13 mouse cellular contexts compared by ENCODE assay signal in genomic region chr15:25764653-25765352, GRCm38 (mm10).
DNase-seq lines count a peak whose midpoint lies in the region; ATAC-seq and TF ChIP-seq lines count a peak whose summit lies in the region.
"Had no signal": no experiment of that assay in that cellular context is flagged by ENCODE, and none has a peak within 500 bp of the region (broad histone marks: within the 10 kb centered on the region; RNA-seq: fewer than 3 reads in every experiment).

No protein-coding gene starts in this region.

- H3K9me3 ChIP-seq in hindbrain, embryonic 12.5 days (replicated peaks): no peaks in the 10 kb centered on the region
- no peaks in the 10 kb centered on the region for H3K9me3 ChIP-seq in hindbrain, embryonic 14.5 days (ENCODE audit: control insufficient read depth, low read length)
- no peaks in the 10 kb centered on the region for H3K9me3 ChIP-seq in ES-E14 (ENCODE audit: control insufficient read depth, insufficient read depth, low read depth, low read length)
- no peaks in the 10 kb centered on the region for H3K9me3 ChIP-seq in forebrain, embryonic 13.5 days (replicated peaks)
- no peaks in the 10 kb centered on the region for H3K9me3 ChIP-seq in midbrain, embryonic 10.5 days (replicated peaks)

- no peak overlapping the region for H3K4me3 ChIP-seq in hindbrain, embryonic 12.5 days
- H3K4me3 ChIP-seq in hindbrain, embryonic 14.5 days (replicated peaks; ENCODE audit: low read length): no peak overlapping the region
- H3K4me3 ChIP-seq in ES-E14 (ENCODE audit: insufficient read depth in 1 of 2, low read depth in 1 of 2, low read length in 2 of 2, poor library complexity in 1 of 2, severe bottlenecking in 1 of 2): peak overlapping the region; percentile 7 to 41; a peak in 2 of 4 replicates
- H3K4me3 ChIP-seq in forebrain, embryonic 13.5 days: no peak overlapping the region
- no peak overlapping the region for H3K4me3 ChIP-seq in midbrain, embryonic 10.5 days

- H3K4me2 ChIP-seq in hindbrain, embryonic 12.5 days (replicated peaks): no peak overlapping the region
- no peak overlapping the region for H3K4me2 ChIP-seq in hindbrain, embryonic 14.5 days (replicated peaks)
- H3K4me2 ChIP-seq in forebrain, embryonic 13.5 days: peak overlapping the region; percentile 62

- WGBS in hindbrain, embryonic 12.5 days: 74% methylated on average over 13 of the region's 13 CpGs
- WGBS in hindbrain, embryonic 14.5 days: 60% methylated on average over 13 of the region's 13 CpGs
- 52% methylated on average over 13 of the region's 13 CpGs for WGBS in forebrain, embryonic 13.5 days
- WGBS in midbrain, embryonic 10.5 days: 76% methylated on average over 13 of the region's 13 CpGs

- H3K4me1 ChIP-seq in hindbrain, embryonic 12.5 days: peaks cover 76% of the 10 kb centered on the region
- H3K4me1 ChIP-seq in hindbrain, embryonic 14.5 days (replicated peaks; ENCODE audit: control insufficient read depth, insufficient read depth, low read length): peaks cover 52% of the 10 kb centered on the region
- H3K4me1 ChIP-seq in ES-E14 (ENCODE audit: control insufficient read depth in 2 of 2, insufficient read depth in 2 of 2, low read length in 2 of 2, poor library complexity in 1 of 2): peaks cover 24 to 32% of the 10 kb centered on the region in 2 experiments
- H3K4me1 ChIP-seq in forebrain, embryonic 13.5 days: peaks cover 89% of the 10 kb centered on the region
- peaks cover 100% of the 10 kb centered on the region for H3K4me1 ChIP-seq in midbrain, embryonic 10.5 days

- ATAC-seq in hindbrain, embryonic 12.5 days (ENCODE audit: low FRiP score): no peak
- ATAC-seq in hindbrain, embryonic 14.5 days (ENCODE audit: low FRiP score): no peak
- ATAC-seq in forebrain, embryonic 13.5 days: no peak
- ATAC-seq: intestine, embryonic 16.5 days had no signal

- in situ Hi-C loops in ES-E14 (cut with MboI; ENCODE audit: low sequenced_read_pairs in 2 of 2, unreplicated experiment in 2 of 2): no loop called here

- DNase-seq in hindbrain, embryonic 14.5 days (ENCODE audit: low spot score): no peak
- DNase-seq in ES-E14 (ENCODE audit: low read depth, low spot score): no peak
- no peak for DNase-seq in midbrain, embryonic 10.5 days (ENCODE audit: low spot score)
- no peak for DNase-seq in right cerebral cortex, adult 2 months (ENCODE audit: low spot score in 2 of 2)
- DNase-seq in cerebellum, adult 11-12 months: no peak
- DNase-seq in cerebellum, postnatal 4 days (ENCODE audit: low spot score in 2 of 2): no peak
- DNase-seq: adrenal gland, adult 8-10 months; cerebellum, postnatal 36 days; right cerebral cortex, postnatal 25 days; thymus, postnatal 25 days had no signal

- no peak overlapping the region for H3K9ac ChIP-seq in hindbrain, embryonic 12.5 days
- no peak overlapping the region for H3K9ac ChIP-seq in hindbrain, embryonic 14.5 days
- H3K9ac ChIP-seq in ES-E14 (ENCODE audit: insufficient read depth, low read depth, low read length, poor library complexity, severe bottlenecking): peak overlapping the region; percentile 50; the same call in 1 of the 2 replicates
- peak overlapping the region; percentile 1; the same call in 1 of the 2 replicates for H3K9ac ChIP-seq in forebrain, embryonic 13.5 days

- no peaks in the 10 kb centered on the region for H3K27me3 ChIP-seq in hindbrain, embryonic 12.5 days
- no peaks in the 10 kb centered on the region for H3K27me3 ChIP-seq in hindbrain, embryonic 14.5 days (ENCODE audit: control insufficient read depth, insufficient read depth, low read length)
- no peaks in the 10 kb centered on the region for H3K27me3 ChIP-seq in forebrain, embryonic 13.5 days
- no peaks in the 10 kb centered on the region for H3K27me3 ChIP-seq in midbrain, embryonic 10.5 days (ENCODE audit: low read depth, poor library complexity, severe bottlenecking)

- no peaks in the 10 kb centered on the region for H3K36me3 ChIP-seq in hindbrain, embryonic 12.5 days
- no peaks in the 10 kb centered on the region for H3K36me3 ChIP-seq in hindbrain, embryonic 14.5 days (replicated peaks; ENCODE audit: control insufficient read depth, insufficient read depth)
- H3K36me3 ChIP-seq in ES-E14 (ENCODE audit: control insufficient read depth, insufficient read depth, low read length, poor library complexity, severe bottlenecking): peaks cover 30% of the 10 kb centered on the region
- no peaks in the 10 kb centered on the region for H3K36me3 ChIP-seq in forebrain, embryonic 13.5 days (ENCODE audit: poor library complexity, severe bottlenecking)
- peaks cover 10% of the 10 kb centered on the region; the same call in 1 of the 2 replicates for H3K36me3 ChIP-seq in midbrain, embryonic 10.5 days

- H3K27ac ChIP-seq in hindbrain, embryonic 12.5 days: 0 out of 2 replicates have a peak overlapping the region, but pooled peaks have one; percentile 2
- no peak overlapping the region for H3K27ac ChIP-seq in hindbrain, embryonic 14.5 days
- H3K27ac ChIP-seq in ES-E14 (ENCODE audit: insufficient read depth, low read depth, low read length, poor library complexity, severe bottlenecking): peak overlapping the region; percentile 74
- H3K27ac ChIP-seq in forebrain, embryonic 13.5 days: peak overlapping the region; percentile 96
- H3K27ac ChIP-seq in midbrain, embryonic 10.5 days (replicated peaks): peak overlapping the region; percentile 90

TF ChIP-seq in ES-E14, 5 proteins besides CTCF, POLR2A, EP300 and RAD21:
- TF ChIP-seq HCFC1 (IDR thresholded peaks at IDR 0.05; ENCODE audit: borderline replicate concordance, insufficient read depth, low read length) (no peak), ZC3H11A (IDR thresholded peaks at IDR 0.05; ENCODE audit: borderline replicate concordance, low read depth, low read length) (no peak), ZNF384 (IDR thresholded peaks at IDR 0.05; ENCODE audit: low read depth, low read length) (no peak), MAFK (IDR thresholded peaks at IDR 0.05; ENCODE audit: insufficient read depth, low read depth, low read length) (no peak), CHD2 (IDR thresholded peaks at IDR 0.05; ENCODE audit: low read depth, low read length) (no peak)

Comparison
In these comparisons a context has a peak if more than half of its experiments do, and no peak if none do; other contexts are left out.
1. H3K4me3 ChIP-seq: peak in ES-E14 (2 of 2); none in hindbrain, embryonic 12.5 days (single experiment), hindbrain, embryonic 14.5 days (single experiment), forebrain, embryonic 13.5 days (single experiment) and midbrain, embryonic 10.5 days (single experiment).
2. H3K9ac ChIP-seq: peak in ES-E14 (single experiment) and forebrain, embryonic 13.5 days (single experiment); none in hindbrain, embryonic 12.5 days (single experiment) and hindbrain, embryonic 14.5 days (single experiment).